Mouse (Mus musculus) 3134 (cell line): ENCODE measurements around the gene Wdr86.

Source experiments
- DNase-seq: peaks from one replicate; pipeline ENCODE4 v3.0.0-alpha.2; 2011; ENCODE audit warnings: low spot score; ENCODE audit not compliant: insufficient read length; ENCODE audit errors: extremely low read depth

Gene Wdr86

GRCm38 (mm10) chr5:24686176-24686575 is 44.4 kb downstream of the Wdr86 start:
- no peak for DNase-seq

DNA sequence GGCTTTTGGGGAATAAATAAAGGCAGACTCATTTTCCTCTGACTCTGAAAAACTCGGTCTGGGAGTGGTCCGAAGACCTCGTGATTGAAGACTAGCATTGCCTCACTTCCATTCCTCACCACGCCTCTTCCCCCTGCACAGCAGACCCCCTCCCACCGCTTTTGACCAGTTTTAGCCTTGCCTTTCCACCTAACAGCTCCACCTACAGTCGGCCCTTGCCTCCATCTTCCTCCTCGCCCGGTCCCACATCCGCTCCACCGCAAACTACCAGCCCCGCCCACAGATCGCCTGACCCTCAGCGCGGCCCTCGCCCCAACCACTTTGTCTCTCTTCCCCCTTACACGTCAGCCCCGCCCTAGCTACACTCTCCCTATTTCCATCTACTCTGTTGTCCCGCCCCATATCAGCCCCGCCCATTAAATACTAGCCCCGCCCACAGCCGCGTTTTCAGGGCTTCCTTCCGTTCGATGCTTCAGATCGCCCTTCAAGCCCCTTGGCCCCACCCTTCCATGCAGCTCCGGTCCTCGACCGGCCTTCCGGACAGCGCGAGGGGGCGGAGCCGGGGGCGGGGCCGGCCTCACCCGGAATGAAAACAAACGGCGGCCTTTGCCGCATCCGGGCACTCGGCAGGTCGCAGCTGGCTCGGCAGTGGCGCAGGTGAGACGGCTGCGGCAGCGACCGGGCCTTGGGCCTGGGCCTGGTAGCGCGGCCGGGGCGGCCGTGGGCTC is 45.0 kb downstream of the Wdr86 start, which contains the start of gene Nub1:
Gene Nub1, plus strand, starts transcription at position 167 of the 728 bp plus-strand sequence.
- DNase-seq = peak; percentile 99

- peak; percentile 25 for DNase-seq
Observed at GRCm38 (mm10) chr5:24684578-24685365, 45.8 kb downstream of the Wdr86 start.

GRCm38 (mm10) chr5:24681436-24681835 is 49.1 kb downstream of the Wdr86 start:
- no peak for DNase-seq

DNA sequence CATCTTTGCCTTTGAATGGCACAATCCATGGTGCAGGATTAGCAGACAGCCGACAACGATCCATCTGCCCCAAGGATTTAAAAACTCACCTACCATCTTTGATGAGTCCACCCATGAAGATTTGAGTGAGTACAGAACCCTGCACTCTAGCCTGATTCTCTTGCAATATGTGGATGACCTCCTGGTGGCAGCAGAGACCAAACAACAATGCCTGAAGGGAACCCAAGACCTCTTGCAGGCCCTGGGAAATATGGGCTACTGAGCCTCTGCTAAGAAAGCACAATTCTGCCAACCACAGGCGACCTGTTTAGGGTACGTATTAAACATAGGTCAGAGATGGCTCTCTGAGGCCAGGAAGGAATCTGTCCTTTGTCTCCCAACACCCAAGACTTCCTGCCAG is 56.3 kb downstream of the Wdr86 start:
- no peak for DNase-seq
